In the genomic region with DNA sequence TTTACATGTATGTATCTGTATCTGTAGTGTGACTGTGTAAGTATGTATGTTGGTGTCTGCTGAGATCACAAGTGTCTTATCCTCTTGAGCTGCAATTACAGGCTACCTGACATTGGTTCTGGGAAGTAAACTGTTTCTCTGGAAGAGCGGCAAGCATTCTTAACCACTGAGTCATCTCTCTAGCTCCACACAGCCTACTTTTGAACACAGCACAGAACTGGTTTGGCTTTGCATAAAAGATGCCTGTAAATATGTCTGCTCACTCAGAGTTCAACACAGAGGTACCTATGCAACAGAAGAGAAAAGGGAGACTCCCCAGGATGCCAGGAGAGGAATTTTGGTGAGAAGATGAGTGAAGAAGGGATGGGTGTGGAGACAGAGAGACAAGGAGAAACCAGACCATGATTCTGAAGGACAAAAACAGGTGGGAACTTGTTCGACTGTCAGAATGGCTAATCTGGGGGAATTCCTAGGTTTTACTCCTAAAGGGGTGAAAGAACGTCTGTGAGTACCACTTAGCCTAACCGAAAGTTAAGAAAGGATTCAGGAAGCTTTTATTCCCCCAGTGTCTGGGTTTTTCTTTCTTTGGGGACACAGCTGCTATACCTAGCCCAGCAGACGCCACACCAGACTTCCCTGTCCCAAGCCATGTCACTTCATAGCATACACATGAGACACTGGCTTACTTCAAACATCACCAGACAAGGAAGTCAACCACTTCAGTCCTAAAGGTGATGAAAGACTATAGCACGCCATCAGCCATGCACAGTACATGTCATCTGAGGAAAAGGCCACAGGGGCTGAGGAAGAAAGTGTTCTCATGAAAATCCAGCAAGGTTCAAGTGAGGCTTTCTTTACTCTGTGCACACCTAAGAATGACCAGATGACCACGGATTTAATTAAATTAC, we compare ENCODE assay signal across 10 mouse cellular contexts.
A peak's percentile ranks its signal among the peaks of the same experiment; 100 is the strongest.
DNase-seq lines count a peak whose midpoint lies in the region; ATAC-seq and TF ChIP-seq lines count a peak whose summit lies in the region.
"Had no signal": no experiment of that assay in that cellular context is flagged by ENCODE, and none has a peak within 500 bp of the region (broad histone marks: within the 10 kb centered on the region; RNA-seq: fewer than 3 reads in every experiment).

No protein-coding gene starts in this region.

- in situ Hi-C loops in CH12.LX (cut with MboI; ENCODE audit: low pct_ligation_motif_present, low pct_unique_long_range_greater_than_20kb, low sequenced_read_pairs), result no loop called here

- dilution Hi-C loops in CH12.LX (cut with MboI; ENCODE audit: extremely low pct_ligation_motif_present, extremely low pct_unique_long_range_greater_than_20kb, low sequenced_read_pairs), result no loop called here

- no peak overlapping the region for H3K4me2 ChIP-seq in kidney, embryonic 15.5 days
- H3K4me2 ChIP-seq in CH12.LX (ENCODE audit: insufficient read depth, low read depth, poor library complexity, severe bottlenecking), result peak overlapping the region; percentile 80
- no peak overlapping the region for H3K4me2 ChIP-seq in liver, embryonic 15.5 days

- TF ChIP-seq POLR2A in CH12.LX (IDR thresholded peaks at IDR 0.05; ENCODE audit: low read depth, low read length), result no peak

- 83% methylated on average over 7 of the region's 7 CpGs for WGBS in kidney, embryonic 15.5 days
- WGBS in liver, embryonic 15.5 days (ENCODE audit: insufficient replicate concordance), result 65% methylated on average over 7 of the region's 7 CpGs

- H3K27ac ChIP-seq in kidney, embryonic 15.5 days, result peak overlapping the region; percentile 52; the same call in 1 of the 2 replicates
- H3K27ac ChIP-seq in CH12.LX (ENCODE audit: insufficient read depth, low read depth), result no peak overlapping the region
- H3K27ac ChIP-seq in liver, embryonic 15.5 days (replicated peaks), result 0 out of 2 replicates have a peak overlapping the region, but pooled peaks have one; percentile 0

- H3K36me3 ChIP-seq in kidney, embryonic 15.5 days, result no peaks in the 10 kb centered on the region
- H3K36me3 ChIP-seq in CH12.LX (replicated peaks in 1 of 2; ENCODE audit: control insufficient read depth in 1 of 2, insufficient read depth in 1 of 2, low read length in 1 of 2), result no peaks in the 10 kb centered on the region
- H3K36me3 ChIP-seq in liver, embryonic 15.5 days (replicated peaks), result no peaks in the 10 kb centered on the region

- peaks cover 13% of the 10 kb centered on the region for H3K4me1 ChIP-seq in kidney, embryonic 15.5 days
- H3K4me1 ChIP-seq in CH12.LX (ENCODE audit: control insufficient read depth in 1 of 2, insufficient read depth in 2 of 2), result peaks cover 9 to 22% of the 10 kb centered on the region in 2 experiments
- peaks cover 28% of the 10 kb centered on the region for H3K4me1 ChIP-seq in liver, embryonic 15.5 days (replicated peaks)

- no peaks in the 10 kb centered on the region for H3K27me3 ChIP-seq in kidney, embryonic 15.5 days
- no peaks in the 10 kb centered on the region for H3K27me3 ChIP-seq in CH12.LX (replicated peaks)
- no peaks in the 10 kb centered on the region for H3K27me3 ChIP-seq in liver, embryonic 15.5 days

- no peak for ATAC-seq in kidney, embryonic 15.5 days (replicated peaks; ENCODE audit: low FRiP score)
- no peak for ATAC-seq in liver, embryonic 15.5 days (ENCODE audit: insufficient read depth)
- ATAC-seq in monocyte, adult 5-6 weeks (replicated peaks; ENCODE audit: insufficient number of reproducible peaks, low FRiP score, low TSS enrichment, poor library complexity, severe bottlenecking), result no peak
- ATAC-seq: inflammation-experienced regulatory T-cells, adult 6 months had no signal

- H3K79me2 ChIP-seq in CH12.LX (replicated peaks; ENCODE audit: control insufficient read depth, extremely low read depth, insufficient read depth, poor library complexity, severe bottlenecking), result no peaks in the 10 kb centered on the region; the same call in 1 of the 2 replicates

- H3K4me3 ChIP-seq in kidney, embryonic 15.5 days (replicated peaks), result no peak overlapping the region
- no peak overlapping the region for H3K4me3 ChIP-seq in CH12.LX (replicated peaks in 1 of 3; ENCODE audit: low read depth in 2 of 3, low read length in 2 of 3, poor library complexity in 1 of 3)
- no peak overlapping the region for H3K4me3 ChIP-seq in liver, embryonic 15.5 days (replicated peaks)
- H3K4me3 ChIP-seq: gastrocnemius, adult 2 months had no signal

- TF ChIP-seq CTCF in CH12.LX (conservative IDR thresholded peaks at IDR 0.05 in 1 of 2, IDR thresholded peaks at IDR 0.05 in 1 of 2; ENCODE audit: low read depth in 2 of 2, low read length in 2 of 2), result no peak

- no peaks in the 10 kb centered on the region for H3K9me3 ChIP-seq in kidney, embryonic 15.5 days (replicated peaks)
- no peaks in the 10 kb centered on the region for H3K9me3 ChIP-seq in CH12.LX (replicated peaks; ENCODE audit: low read length)
- no peaks in the 10 kb centered on the region for H3K9me3 ChIP-seq in liver, embryonic 15.5 days (replicated peaks)

- TF ChIP-seq EP300 in CH12.LX (IDR thresholded peaks at IDR 0.05; ENCODE audit: low read length), result no peak

- TF ChIP-seq RAD21 in CH12.LX (IDR thresholded peaks at IDR 0.05; ENCODE audit: low read depth, low read length), result no peak

- H3K9ac ChIP-seq in kidney, embryonic 15.5 days, result no peak overlapping the region
- peak overlapping the region; percentile 24; the same call in 1 of the 2 replicates for H3K9ac ChIP-seq in CH12.LX (ENCODE audit: insufficient read depth, low read depth)
- H3K9ac ChIP-seq in liver, embryonic 15.5 days, result no peak overlapping the region

- no peak for DNase-seq in kidney, adult 8-10 months
- DNase-seq in CH12.LX (ENCODE audit: extremely low read depth), result no peak
- peak; percentile 33 for DNase-seq in ZHBTc4 (ENCODE audit: low read depth, low spot score)
- DNase-seq in thymus, postnatal 10 days (ENCODE audit: low spot score in 2 of 2), result no peak
- DNase-seq: gastrocnemius, adult 2 months; left cerebral cortex, postnatal 4 days had no signal

TF ChIP-seq in CH12.LX, 34 proteins besides CTCF, POLR2A, EP300 and RAD21:
- TF ChIP-seq ETS1 (conservative IDR thresholded peaks at IDR 0.05; ENCODE audit: low read depth, low read length), result no peak
- TF ChIP-seq NELFE (IDR thresholded peaks at IDR 0.05; ENCODE audit: low read depth, low read length), result no peak
- TF ChIP-seq IRF4 (IDR thresholded peaks at IDR 0.05; ENCODE audit: low read depth, low read length), result no peak
- TF ChIP-seq TBP (conservative IDR thresholded peaks at IDR 0.05; ENCODE audit: low read depth, low read length), result no peak
- TF ChIP-seq HCFC1 (IDR thresholded peaks at IDR 0.05; ENCODE audit: low read depth, low read length), result no peak
